Comparison of ENCODE assay signal across 10 mouse cellular contexts in genomic region chr1:107014530-107014929, GRCm38 (mm10). TPM values are rescaled to one million over a fixed set of nuclear protein-coding genes. Genes with fewer than 3 reads are reported as not detected.
A peak's percentile ranks its signal among the peaks of the same experiment; 100 is the strongest.
DNase-seq lines count a peak whose midpoint lies in the region; ATAC-seq and TF ChIP-seq lines count a peak whose summit lies in the region.
"Had no signal": no experiment of that assay in that cellular context is flagged by ENCODE, and none has a peak within 500 bp of the region (broad histone marks: within the 10 kb centered on the region; RNA-seq: fewer than 3 reads in every experiment).

No protein-coding gene starts in this region.

- intact Hi-C loops in left cerebral cortex, postnatal 36 days (cut with DNase I) = loop anchor here (5.0 kb wide), 1 partner anchor 468 kb away; no protein-coding TSS in a partner anchor

- no peak overlapping the region for H3K9ac ChIP-seq in intestine, postnatal 0 days (ENCODE audit: low read depth, low read length)
- no peak overlapping the region for H3K9ac ChIP-seq in intestine, embryonic 16.5 days (ENCODE audit: low read depth, low read length)
- no peak overlapping the region for H3K9ac ChIP-seq in ES-E14 (ENCODE audit: insufficient read depth, low read depth, low read length, poor library complexity, severe bottlenecking)
- H3K9ac ChIP-seq in embryonic facial prominence, embryonic 11.5 days (replicated peaks; ENCODE audit: low read length) = no peak overlapping the region
- H3K9ac ChIP-seq: liver, embryonic 13.5 days; stomach, embryonic 15.5 days had no signal

- H3K4me2 ChIP-seq in intestine, postnatal 0 days (replicated peaks; ENCODE audit: low read depth) = no peak overlapping the region
- H3K4me2 ChIP-seq in intestine, embryonic 16.5 days (ENCODE audit: low read depth, low read length) = no peak overlapping the region
- H3K4me2 ChIP-seq in embryonic facial prominence, embryonic 11.5 days (ENCODE audit: low read depth, low read length) = no peak overlapping the region
- H3K4me2 ChIP-seq: liver, embryonic 13.5 days; stomach, embryonic 15.5 days had no signal

- H3K9me3 ChIP-seq in intestine, postnatal 0 days (ENCODE audit: control insufficient read depth) = no peaks in the 10 kb centered on the region
- H3K9me3 ChIP-seq in intestine, embryonic 16.5 days (ENCODE audit: control insufficient read depth, low read length) = no peaks in the 10 kb centered on the region
- no peaks in the 10 kb centered on the region for H3K9me3 ChIP-seq in ES-E14 (ENCODE audit: control insufficient read depth, insufficient read depth, low read depth, low read length)
- H3K9me3 ChIP-seq in embryonic facial prominence, embryonic 11.5 days (replicated peaks; ENCODE audit: control insufficient read depth, low read length) = no peaks in the 10 kb centered on the region
- H3K9me3 ChIP-seq: liver, embryonic 13.5 days; stomach, embryonic 15.5 days had no signal

- no peaks in the 10 kb centered on the region for H3K36me3 ChIP-seq in intestine, postnatal 0 days (ENCODE audit: control insufficient read depth, insufficient read depth)
- no peaks in the 10 kb centered on the region for H3K36me3 ChIP-seq in intestine, embryonic 16.5 days (ENCODE audit: control insufficient read depth, insufficient read depth, low read length)
- H3K36me3 ChIP-seq in ES-E14 (ENCODE audit: control insufficient read depth, insufficient read depth, low read length, poor library complexity, severe bottlenecking) = no peaks in the 10 kb centered on the region
- H3K36me3 ChIP-seq in embryonic facial prominence, embryonic 11.5 days (replicated peaks; ENCODE audit: control insufficient read depth, insufficient read depth, low read depth, low read length) = no peaks in the 10 kb centered on the region
- no peaks in the 10 kb centered on the region for H3K36me3 ChIP-seq in splenic B cell, adult 2 months (ENCODE audit: control insufficient read depth, insufficient read depth, low read length, poor library complexity, severe bottlenecking)
- H3K36me3 ChIP-seq: liver, embryonic 13.5 days; stomach, embryonic 15.5 days had no signal

- peak; percentile 54 for DNase-seq in 416B (ENCODE audit: low read depth)
- DNase-seq in ES-E14 (ENCODE audit: low read depth, low spot score) = peak; percentile 26
- DNase-seq in embryonic facial prominence, embryonic 11.5 days (ENCODE audit: low spot score) = peak; percentile 35
- peak; percentile 13 to 21 for DNase-seq in left cerebral cortex, postnatal 36 days (ENCODE audit: low spot score in 2 of 2)
- DNase-seq in splenic B cell, adult 2 months (ENCODE audit: low read depth, low spot score) = peak; percentile 34
- DNase-seq: liver, embryonic 13.5 days had no signal

- no peaks in the 10 kb centered on the region for H3K27me3 ChIP-seq in intestine, postnatal 0 days (replicated peaks; ENCODE audit: control insufficient read depth, insufficient read depth, low read length)
- H3K27me3 ChIP-seq in intestine, embryonic 16.5 days (replicated peaks; ENCODE audit: control insufficient read depth, insufficient read depth, low read length) = no peaks in the 10 kb centered on the region
- no peaks in the 10 kb centered on the region for H3K27me3 ChIP-seq in embryonic facial prominence, embryonic 11.5 days (ENCODE audit: control insufficient read depth, insufficient read depth, low read length)
- H3K27me3 ChIP-seq in splenic B cell, adult 2 months (ENCODE audit: control insufficient read depth, insufficient read depth, low read length, poor library complexity, severe bottlenecking) = no peaks in the 10 kb centered on the region
- H3K27me3 ChIP-seq: liver, embryonic 13.5 days; stomach, embryonic 15.5 days had no signal

- no peaks in the 10 kb centered on the region for H3K4me1 ChIP-seq in intestine, postnatal 0 days (replicated peaks; ENCODE audit: control insufficient read depth, insufficient read depth, low read length)
- H3K4me1 ChIP-seq in intestine, embryonic 16.5 days (ENCODE audit: control insufficient read depth, insufficient read depth, low read length) = no peaks in the 10 kb centered on the region
- no peaks in the 10 kb centered on the region for H3K4me1 ChIP-seq in ES-E14 (ENCODE audit: control insufficient read depth in 2 of 2, insufficient read depth in 2 of 2, low read length in 2 of 2, poor library complexity in 1 of 2)
- H3K4me1 ChIP-seq in embryonic facial prominence, embryonic 11.5 days (ENCODE audit: control insufficient read depth, insufficient read depth, low read length) = no peaks in the 10 kb centered on the region
- H3K4me1 ChIP-seq: liver, embryonic 13.5 days; stomach, embryonic 15.5 days had no signal

- WGBS in intestine, postnatal 0 days = 43% methylated on average over 2 of the region's 2 CpGs
- WGBS in intestine, embryonic 16.5 days = 50% methylated on average over 2 of the region's 2 CpGs
- WGBS in embryonic facial prominence, embryonic 11.5 days = 47% methylated on average over 2 of the region's 2 CpGs

- in situ Hi-C loops in ES-E14 (cut with MboI; ENCODE audit: low sequenced_read_pairs in 2 of 2, unreplicated experiment in 2 of 2) = loop anchor here in 1 of 2 experiments (10.0 kb wide), 1 partner anchor 460 kb away; no protein-coding TSS in a partner anchor

- no peak for ATAC-seq in intestine, postnatal 0 days
- ATAC-seq in intestine, embryonic 16.5 days = no peak
- ATAC-seq in embryonic facial prominence, embryonic 11.5 days (replicated peaks; ENCODE audit: insufficient number of reproducible peaks, low FRiP score, low TSS enrichment, low read depth) = no peak
- ATAC-seq in erythroid progenitor cell, adult 5-6 weeks (replicated peaks; ENCODE audit: low FRiP score, poor library complexity, severe bottlenecking) = no peak

- H3K27ac ChIP-seq in intestine, postnatal 0 days (ENCODE audit: low read depth, low read length) = no peak overlapping the region
- no peak overlapping the region for H3K27ac ChIP-seq in intestine, embryonic 16.5 days (ENCODE audit: low read length)
- no peak overlapping the region for H3K27ac ChIP-seq in ES-E14 (ENCODE audit: insufficient read depth, low read depth, low read length, poor library complexity, severe bottlenecking)
- no peak overlapping the region for H3K27ac ChIP-seq in embryonic facial prominence, embryonic 11.5 days (replicated peaks; ENCODE audit: low read depth, low read length)
- H3K27ac ChIP-seq: liver, embryonic 13.5 days; stomach, embryonic 15.5 days had no signal

- TF ChIP-seq CTCF in intestine, postnatal 0 days (IDR thresholded peaks at IDR 0.05; ENCODE audit: low read depth) = peak; percentile 70

- no peak overlapping the region for H3K4me3 ChIP-seq in intestine, postnatal 0 days (ENCODE audit: low read depth, low read length)
- H3K4me3 ChIP-seq in intestine, embryonic 16.5 days (ENCODE audit: low read length) = no peak overlapping the region
- H3K4me3 ChIP-seq in ES-E14 (ENCODE audit: insufficient read depth in 1 of 2, low read depth in 1 of 2, low read length in 2 of 2, poor library complexity in 1 of 2, severe bottlenecking in 1 of 2) = no peak overlapping the region
- no peak overlapping the region for H3K4me3 ChIP-seq in embryonic facial prominence, embryonic 11.5 days (ENCODE audit: low read depth, low read length)
- H3K4me3 ChIP-seq: liver, embryonic 13.5 days; stomach, embryonic 15.5 days had no signal

TF ChIP-seq in ES-E14, 5 proteins besides CTCF, POLR2A, EP300 and RAD21:
- TF ChIP-seq ZNF384 (IDR thresholded peaks at IDR 0.05; ENCODE audit: low read depth, low read length) (no peak), ZC3H11A (IDR thresholded peaks at IDR 0.05; ENCODE audit: borderline replicate concordance, low read depth, low read length) (peak; percentile 43; the same call in 1 of the 2 replicates)

RNA-seq across cellular contexts. Expression of gene Serpinb13, which starts 33.7 kb away (rescaled TPM):
- not detected in 2 replicates for polyA plus RNA-seq in intestine, postnatal 0 days (2015; fragmentation: Nextera tagmentation; extraction: Ambion mirVana)
- not detected in 2 replicates for polyA plus RNA-seq in intestine, embryonic 16.5 days (2015; fragmentation: Nextera tagmentation; extraction: Ambion mirVana)
- total RNA-seq in ES-E14 (2012; rRNA removed) = not detected in 2 replicates
- polyA plus RNA-seq in embryonic facial prominence, embryonic 11.5 days (2014; fragmentation: Nextera tagmentation; extraction: Ambion mirVana) = not detected in 2 replicates
- not detected for total RNA-seq in left cerebral cortex, postnatal 36 days (2021)
- total RNA-seq in erythroid progenitor cell, adult 5-6 weeks (2015; ENCODE audit: low replicate concordance) = not detected in 2 replicates
- total RNA-seq in erythroid progenitor cell, adult 5-6 weeks (2017; ENCODE audit: low replicate concordance) = not detected in 2 replicates
- polyA plus RNA-seq: liver, embryonic 13.5 days; stomach, embryonic 15.5 days had no signal

RNA-seq across cellular contexts. Expression of gene Serpinb3a, which starts 37.6 kb away (rescaled TPM):
- polyA plus RNA-seq in intestine, postnatal 0 days (2015; fragmentation: Nextera tagmentation; extraction: Ambion mirVana) = not detected in 2 replicates
- not detected in 2 replicates for polyA plus RNA-seq in intestine, embryonic 16.5 days (2015; fragmentation: Nextera tagmentation; extraction: Ambion mirVana)
- total RNA-seq in ES-E14 (2012; rRNA removed) = not detected in 2 replicates
- polyA plus RNA-seq in embryonic facial prominence, embryonic 11.5 days (2014; fragmentation: Nextera tagmentation; extraction: Ambion mirVana) = not detected in 2 replicates
- not detected for total RNA-seq in left cerebral cortex, postnatal 36 days (2021)
- not detected in 2 replicates for total RNA-seq in erythroid progenitor cell, adult 5-6 weeks (2015; ENCODE audit: low replicate concordance)
- total RNA-seq in erythroid progenitor cell, adult 5-6 weeks (2017; ENCODE audit: low replicate concordance) = not detected in 2 replicates
- polyA plus RNA-seq: liver, embryonic 13.5 days had no signal
